Mouse (Mus musculus): ENCODE measurements around the gene Ssbp1.

Gene Ssbp1

GRCm38 (mm10) chr6:40470916-40471719 lies at the start of gene Ssbp1:
Gene Ssbp1 (plus strand): TSS chr6:40471352.
- DNase-seq (ENCODE audit: low spot score): peak; percentile 85

DNA sequence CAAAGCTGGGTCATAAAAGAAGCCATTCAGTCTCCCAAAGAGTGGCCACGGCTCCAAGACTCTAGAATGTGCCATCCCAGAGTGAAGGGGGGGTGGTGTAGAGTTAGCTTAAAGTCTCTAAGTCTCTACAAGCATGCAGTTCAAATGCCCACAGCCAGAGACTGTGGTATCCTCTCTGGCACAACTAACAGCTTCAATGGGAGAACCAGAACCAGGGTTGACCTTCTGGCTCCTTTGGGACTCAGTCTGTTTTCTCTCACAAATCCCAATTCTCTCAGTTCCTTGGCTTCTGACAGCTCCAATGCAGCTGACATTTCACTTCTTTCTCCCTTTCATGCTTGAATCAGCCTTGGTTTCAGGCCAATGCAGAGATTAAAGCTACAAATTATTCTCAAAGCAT lies 48.1 kb upstream of the Ssbp1 start:
- no peak for DNase-seq (ENCODE audit: low spot score)

DNA sequence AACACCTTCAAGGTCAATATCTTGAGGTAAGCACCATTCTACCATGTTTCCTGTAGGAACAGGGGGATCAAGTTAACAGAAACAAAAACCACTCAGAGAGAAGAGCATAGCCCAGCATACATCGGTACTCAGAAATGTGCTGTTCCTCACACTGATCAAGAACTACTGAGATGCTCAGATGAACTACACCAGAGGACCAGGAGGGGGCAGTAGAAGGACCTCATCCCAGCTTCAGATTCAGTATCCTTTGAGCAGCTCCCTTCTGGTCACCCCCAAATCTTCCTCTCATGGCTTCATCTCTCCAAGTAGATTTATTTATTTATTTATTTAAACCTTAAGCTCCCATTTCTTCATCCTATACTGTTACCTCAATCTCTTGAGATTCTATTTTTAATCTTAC lies 47.4 kb upstream of the Ssbp1 start:
- no peak for DNase-seq (ENCODE audit: low spot score)

- no peak for DNase-seq (ENCODE audit: low spot score)
Observed at GRCm38 (mm10) chr6:40427441-40427840, 43.7 kb upstream of the Ssbp1 start.

GRCm38 (mm10) chr6:40428696-40429095 lies 42.5 kb upstream of the Ssbp1 start:
- DNase-seq (ENCODE audit: low spot score): no peak

- no peak for DNase-seq (ENCODE audit: low spot score)
Observed at GRCm38 (mm10) chr6:40429521-40429931, 41.6 kb upstream of the Ssbp1 start.

- no peak for DNase-seq (ENCODE audit: low spot score)
Observed at GRCm38 (mm10) chr6:40430251-40430650, 40.9 kb upstream of the Ssbp1 start.

- no peak for DNase-seq (ENCODE audit: low spot score)
Observed at GRCm38 (mm10) chr6:40430878-40431277, 40.3 kb upstream of the Ssbp1 start.

GRCm38 (mm10) chr6:40431356-40431755 lies 39.8 kb upstream of the Ssbp1 start:
- DNase-seq (ENCODE audit: low spot score): no peak

DNA sequence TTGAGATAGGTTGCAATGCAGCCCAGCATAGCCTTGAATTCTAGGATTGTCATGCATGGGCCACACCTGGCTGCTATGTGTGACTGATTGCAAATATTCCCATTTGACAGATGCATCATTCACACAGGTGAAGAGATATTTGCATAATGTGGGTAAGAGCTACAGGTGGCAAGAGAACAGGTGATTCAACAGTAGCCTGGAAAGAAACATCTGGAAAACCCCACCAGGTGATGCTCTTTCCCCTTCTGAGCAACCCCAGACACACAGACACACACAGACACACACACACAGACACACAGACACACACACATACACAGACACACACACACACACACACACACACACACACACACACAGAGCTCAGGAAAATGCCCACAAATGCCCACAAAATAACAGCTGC lies 39.3 kb upstream of the Ssbp1 start:
- DNase-seq (ENCODE audit: low spot score): no peak

DNA sequence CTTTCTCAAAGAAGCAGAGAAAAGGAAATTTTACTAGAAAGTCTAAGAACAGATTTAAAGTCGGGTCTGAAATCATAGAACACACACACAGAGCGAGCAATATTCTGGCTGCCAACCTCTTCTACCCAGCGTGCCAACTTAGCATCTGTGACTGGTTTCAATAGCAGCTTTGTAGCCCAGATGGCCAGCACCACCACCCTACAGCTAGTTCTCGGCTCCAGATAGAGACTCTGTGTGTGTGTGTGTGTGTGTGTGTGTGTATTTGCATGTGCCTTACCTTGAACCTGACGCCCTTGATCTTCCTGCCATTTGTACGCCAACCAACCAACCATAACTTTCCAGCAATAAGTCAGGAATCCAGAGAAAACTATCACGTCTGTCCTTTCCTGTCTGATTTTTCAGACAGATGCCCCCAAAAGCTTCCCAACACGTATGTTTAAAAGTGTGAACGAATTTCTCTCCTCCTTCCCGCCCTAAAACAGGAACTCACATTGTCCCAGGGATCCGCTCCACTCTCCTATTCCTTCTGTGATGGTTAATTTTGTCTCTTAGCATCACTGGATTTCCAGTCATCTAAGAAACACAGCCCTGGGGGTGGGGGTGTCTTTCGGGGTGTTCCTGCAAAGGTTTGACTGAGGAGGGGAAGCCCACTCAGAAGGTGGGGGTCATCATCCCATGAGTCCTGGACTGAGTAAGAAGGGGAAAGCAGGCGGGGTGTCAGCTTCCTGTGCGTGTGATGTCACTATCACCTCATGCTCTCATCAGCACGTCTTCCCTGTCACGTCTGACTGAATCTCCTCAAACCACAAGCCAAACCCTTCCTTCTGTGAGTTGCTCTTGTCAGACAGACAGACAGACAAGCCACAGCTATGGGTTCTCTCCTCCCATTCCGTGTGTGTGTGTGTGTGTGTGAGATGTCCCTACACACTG lies 38.5 kb upstream of the Ssbp1 start:
- DNase-seq (ENCODE audit: low spot score): no peak

DNA sequence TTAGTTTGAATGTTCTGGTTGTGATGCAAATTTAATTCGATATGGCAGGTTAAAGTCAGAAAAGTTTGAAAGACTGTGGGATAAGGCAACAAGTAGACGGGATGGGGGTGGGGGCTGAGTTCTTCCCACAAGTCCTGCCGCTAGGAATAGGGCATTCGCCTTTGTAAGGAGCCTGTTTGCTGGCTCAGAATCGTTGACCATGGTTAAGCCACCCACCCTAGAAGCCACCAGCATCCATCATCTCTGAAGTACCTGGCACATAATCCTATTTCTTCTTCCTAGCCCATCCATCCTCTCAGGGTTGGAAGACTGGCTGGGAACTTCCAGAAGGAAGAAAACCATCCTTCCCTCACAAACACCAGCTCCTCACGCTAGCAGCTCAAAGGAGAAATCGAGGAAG lies 36.5 kb upstream of the Ssbp1 start:
- no peak for DNase-seq (ENCODE audit: low spot score)

DNA sequence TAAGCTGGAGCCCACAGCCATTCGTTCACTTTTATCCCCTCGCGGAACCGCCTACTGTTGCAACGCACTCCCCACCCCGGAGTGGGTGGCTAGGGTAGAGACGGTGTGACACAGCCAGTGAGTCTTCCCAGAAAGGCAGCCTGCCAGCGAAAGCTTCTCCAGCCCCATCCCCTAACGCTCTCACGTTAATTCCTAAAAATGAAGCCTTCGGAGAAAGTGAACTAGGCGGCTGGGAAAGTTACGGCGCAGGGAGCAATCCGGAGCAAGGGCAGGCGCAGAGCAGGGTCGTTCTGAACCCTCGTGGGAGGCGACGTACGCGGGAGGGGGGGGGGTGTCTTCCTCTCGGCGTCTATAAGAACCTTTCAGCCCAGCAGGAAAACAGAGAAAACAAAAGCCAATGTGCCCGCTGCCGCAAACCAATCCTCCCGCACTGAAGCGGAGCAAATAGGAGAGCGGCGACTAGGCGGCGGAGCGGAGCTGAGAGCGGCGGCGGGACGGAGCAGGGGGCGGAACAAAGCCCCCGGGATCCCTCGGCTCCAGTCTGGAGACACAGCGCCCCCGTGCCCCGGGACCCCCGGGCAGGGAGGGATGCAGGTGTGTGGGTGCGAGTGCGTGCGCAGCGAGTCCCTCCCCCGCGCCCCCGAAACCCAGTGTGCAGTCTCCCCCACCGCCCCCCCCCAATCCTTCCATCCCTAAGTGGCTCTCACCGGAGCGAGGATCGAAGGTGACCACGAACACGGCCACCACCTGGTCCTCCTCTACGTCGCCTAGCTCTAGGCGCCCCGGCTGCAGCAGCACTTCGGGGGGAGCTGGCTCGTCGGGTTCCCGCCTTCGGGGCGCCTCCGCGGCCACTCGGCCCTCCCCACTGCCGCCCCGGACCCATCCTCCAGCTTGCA lies 35.8 kb upstream of the Ssbp1 start:
- peak; percentile 24 for DNase-seq (ENCODE audit: low spot score)

DNA sequence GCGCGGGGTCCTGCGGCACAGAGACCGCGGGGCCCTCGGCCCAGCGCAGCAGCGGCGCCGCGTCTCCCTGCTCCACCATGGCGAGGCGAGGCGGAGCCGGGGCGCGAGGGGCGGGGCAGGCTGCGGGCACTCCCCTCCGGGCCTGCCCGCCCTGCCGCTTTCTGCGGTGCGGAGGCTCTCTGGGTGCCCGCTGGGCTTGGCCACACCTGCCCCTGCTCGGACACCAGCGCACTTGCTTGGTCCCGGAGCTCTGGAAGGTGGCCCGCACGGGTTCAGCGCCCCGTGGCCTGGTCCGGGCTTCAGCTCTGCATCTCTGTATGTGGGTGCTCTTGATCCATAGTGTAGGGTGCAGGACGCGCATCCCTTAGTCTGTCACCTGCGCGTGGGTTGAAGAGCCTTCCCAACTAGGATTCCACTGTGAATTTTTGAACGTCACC lies 35.1 kb upstream of the Ssbp1 start, which contains the start of gene E330009J07Rik:
Gene E330009J07Rik (minus strand): TSS at position 89 of the 437 bp plus-strand sequence.
- DNase-seq (ENCODE audit: low spot score): peak; percentile 72

GRCm38 (mm10) chr6:40438936-40439335 lies 32.2 kb upstream of the Ssbp1 start, which contains the start of gene Wee2:
Gene Wee2 (plus strand): TSS chr6:40439088.
- no peak for DNase-seq (ENCODE audit: low spot score)

- no peak for DNase-seq (ENCODE audit: low spot score)
Observed at GRCm38 (mm10) chr6:40439731-40440130, 31.4 kb upstream of the Ssbp1 start.

- no peak for DNase-seq (ENCODE audit: low spot score)
Observed at GRCm38 (mm10) chr6:40441276-40441675, 29.9 kb upstream of the Ssbp1 start.

DNA sequence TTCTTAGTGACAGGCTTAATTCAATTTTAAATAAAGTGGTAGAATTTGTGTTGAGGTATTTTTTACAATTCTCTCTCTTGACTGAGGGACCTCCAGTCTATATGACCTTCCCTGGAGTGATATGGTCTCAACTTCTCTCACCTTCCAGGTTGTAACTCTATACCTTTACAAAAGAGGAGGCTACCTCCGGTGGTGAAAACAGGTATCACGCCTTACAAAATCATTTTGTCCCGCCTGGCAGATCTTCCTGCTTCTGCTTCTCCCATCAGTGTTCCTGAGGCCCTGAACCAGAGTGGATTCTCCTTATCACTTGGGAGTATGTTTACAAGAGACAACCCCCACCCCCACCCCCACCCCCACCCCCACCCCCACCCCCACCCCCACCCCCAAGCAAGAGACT lies 29.4 kb upstream of the Ssbp1 start:
- no peak for DNase-seq (ENCODE audit: low spot score)

DNA sequence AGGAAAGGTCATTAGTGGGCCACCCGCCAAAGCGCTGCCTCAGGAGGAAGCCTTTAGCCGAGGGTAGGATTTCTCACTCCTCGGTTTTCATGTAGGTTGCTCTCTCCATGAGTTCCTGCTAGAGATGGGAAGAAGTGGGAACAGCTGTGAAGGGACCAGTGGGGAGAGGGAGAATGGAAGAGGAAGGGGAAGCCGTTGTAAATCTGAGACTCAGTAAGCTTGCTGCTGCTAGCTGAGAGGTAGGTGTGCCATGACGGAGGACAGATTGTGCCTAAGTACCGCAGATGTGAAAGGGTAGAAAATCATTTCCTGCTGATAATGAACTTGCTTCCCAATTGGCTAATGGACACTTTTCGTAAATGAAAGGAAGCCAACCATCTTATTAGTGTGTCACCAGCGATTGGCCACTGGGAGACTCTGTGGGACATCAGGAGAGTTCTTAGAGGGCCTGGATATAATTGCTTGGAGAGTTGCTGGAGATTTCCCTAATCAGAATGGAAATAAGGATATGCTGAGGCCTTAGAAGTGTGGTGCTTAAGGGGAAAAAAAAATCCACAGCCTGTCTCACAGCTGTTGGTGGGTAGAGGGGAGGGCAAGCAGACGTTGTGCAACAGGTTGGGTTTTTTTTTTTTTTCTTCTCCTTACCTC lies 27.7 kb upstream of the Ssbp1 start:
- no peak for DNase-seq (ENCODE audit: low spot score)

DNA sequence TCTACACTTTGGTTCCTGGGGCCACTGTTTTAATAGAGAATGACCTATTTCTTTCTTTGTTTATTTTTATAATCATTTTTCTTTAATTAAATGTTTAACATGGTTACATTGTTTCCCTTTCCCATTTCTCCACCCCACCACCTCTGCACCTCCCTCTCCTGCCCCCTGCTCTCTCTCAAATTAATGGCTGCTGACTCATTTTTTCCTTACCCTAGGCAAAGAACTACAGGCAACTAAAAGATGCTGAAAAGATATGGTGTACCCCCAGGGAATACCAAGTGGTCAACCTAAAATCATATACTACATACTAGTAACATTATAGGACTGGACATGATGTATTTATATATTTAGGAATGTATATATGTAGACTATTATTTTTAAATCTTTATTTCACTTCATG lies 22.5 kb upstream of the Ssbp1 start:
- DNase-seq (ENCODE audit: low spot score): no peak

GRCm38 (mm10) chr6:40454436-40455041 lies 16.6 kb upstream of the Ssbp1 start:
- DNase-seq (ENCODE audit: low spot score): no peak
